Comparison of ENCODE assay signal across 20 mouse cellular contexts in genomic region chr11:65040556-65040955, GRCm38 (mm10).
A peak's percentile ranks its signal among the peaks of the same experiment; 100 is the strongest.
DNase-seq lines count a peak whose midpoint lies in the region; ATAC-seq lines count a peak whose summit lies in the region.
"Had no signal": no experiment of that assay in that cellular context is flagged by ENCODE, and none has a peak within 500 bp of the region (broad histone marks: within the 10 kb centered on the region; RNA-seq: fewer than 3 reads in every experiment).

No protein-coding gene starts in this region.

- H3K9ac ChIP-seq in midbrain, embryonic 14.5 days (replicated peaks; ENCODE audit: low read length) = no peak overlapping the region
- H3K9ac ChIP-seq: embryonic facial prominence, embryonic 12.5 days; heart, embryonic 15.5 days; hindbrain, embryonic 13.5 days had no signal

- no peaks in the 10 kb centered on the region for H3K36me3 ChIP-seq in midbrain, embryonic 10.5 days
- no peaks in the 10 kb centered on the region for H3K36me3 ChIP-seq in midbrain, embryonic 14.5 days (ENCODE audit: control insufficient read depth, insufficient read depth, low read length)
- H3K36me3 ChIP-seq: embryonic facial prominence, embryonic 12.5 days; G1E; heart, embryonic 15.5 days had no signal

- no peak for DNase-seq in cerebellum, postnatal 4 days (ENCODE audit: low spot score in 2 of 2)
- DNase-seq in midbrain, embryonic 10.5 days (ENCODE audit: low spot score) = no peak
- DNase-seq in midbrain, embryonic 14.5 days = no peak
- peak; percentile 51 for DNase-seq in cerebellum, adult 9-10 months
- peak; percentile 23 to 45 for DNase-seq in cerebellum, postnatal 25 days
- no peak for DNase-seq in adrenal gland, adult 8-10 months
- DNase-seq in left cerebral cortex, postnatal 25 days (ENCODE audit: low spot score in 2 of 2) = no peak
- DNase-seq: adrenal gland, postnatal 10 days; B cell, adult 2 months; gastrocnemius, postnatal 10 days; heart, adult 18-20 months; heart, postnatal 14 days had no signal

- WGBS in midbrain, embryonic 10.5 days = 74% methylated on average over 6 of the region's 6 CpGs
- 42% methylated on average over 6 of the region's 6 CpGs for WGBS in midbrain, embryonic 14.5 days

- no peaks in the 10 kb centered on the region for H3K27me3 ChIP-seq in midbrain, embryonic 10.5 days (ENCODE audit: low read depth, poor library complexity, severe bottlenecking)
- H3K27me3 ChIP-seq in midbrain, embryonic 14.5 days (ENCODE audit: control insufficient read depth, insufficient read depth, low read length) = no peaks in the 10 kb centered on the region
- H3K27me3 ChIP-seq: embryonic facial prominence, embryonic 12.5 days; heart, embryonic 15.5 days; hindbrain, embryonic 13.5 days had no signal

- peak overlapping the region; percentile 55; the same call in 1 of the 2 replicates for H3K27ac ChIP-seq in midbrain, embryonic 10.5 days (replicated peaks)
- no peak overlapping the region for H3K27ac ChIP-seq in midbrain, embryonic 14.5 days (replicated peaks; ENCODE audit: low read depth, low read length)
- H3K27ac ChIP-seq: embryonic facial prominence, embryonic 12.5 days; heart, embryonic 15.5 days had no signal

- peak; percentile 40; the same call in 1 of the 2 replicates for ATAC-seq in cerebellum, adult (ENCODE audit: insufficient number of reproducible peaks, low FRiP score, low TSS enrichment)
- ATAC-seq in midbrain, embryonic 14.5 days (ENCODE audit: low FRiP score, low TSS enrichment) = no peak
- ATAC-seq: CD4-positive, CD25-positive, alpha-beta regulatory T cell, adult 4 months; forebrain, embryonic 16.5 days had no signal

- intact Hi-C loops in left cerebral cortex, postnatal 25 days (cut with DNase I) = no loop called here

- H3K4me3 ChIP-seq in midbrain, embryonic 10.5 days = no peak overlapping the region
- H3K4me3 ChIP-seq in midbrain, embryonic 14.5 days (replicated peaks; ENCODE audit: low read depth, low read length) = no peak overlapping the region
- H3K4me3 ChIP-seq: embryonic facial prominence, embryonic 12.5 days; heart, embryonic 15.5 days; hindbrain, embryonic 13.5 days had no signal

- peaks cover 24% of the 10 kb centered on the region for H3K4me1 ChIP-seq in midbrain, embryonic 10.5 days
- H3K4me1 ChIP-seq in midbrain, embryonic 14.5 days (ENCODE audit: control insufficient read depth, insufficient read depth, low read length) = peaks cover 13% of the 10 kb centered on the region; the same call in 1 of the 2 replicates
- H3K4me1 ChIP-seq: embryonic facial prominence, embryonic 12.5 days; heart, embryonic 15.5 days had no signal

- no peaks in the 10 kb centered on the region for H3K9me3 ChIP-seq in midbrain, embryonic 10.5 days (replicated peaks)
- H3K9me3 ChIP-seq in midbrain, embryonic 14.5 days (ENCODE audit: control insufficient read depth, low read length) = no peaks in the 10 kb centered on the region
- H3K9me3 ChIP-seq: embryonic facial prominence, embryonic 12.5 days; G1E; heart, embryonic 15.5 days; hindbrain, embryonic 13.5 days had no signal

- H3K4me2 ChIP-seq in midbrain, embryonic 14.5 days (ENCODE audit: low read length) = no peak overlapping the region
- H3K4me2 ChIP-seq: embryonic facial prominence, embryonic 12.5 days; heart, embryonic 11.5 days; heart, embryonic 15.5 days; hindbrain, embryonic 13.5 days had no signal

Comparison
In these comparisons a context has a peak if more than half of its experiments do, and no peak if none do; other contexts are left out.
1. DNase-seq: peak in cerebellum, adult 9-10 months (single experiment) and cerebellum, postnatal 25 days (2 of 2); none in cerebellum, postnatal 4 days (0 of 2), midbrain, embryonic 10.5 days (single experiment), midbrain, embryonic 14.5 days (single experiment), adrenal gland, adult 8-10 months (single experiment) and left cerebral cortex, postnatal 25 days (0 of 2).